Mouse (Mus musculus) inflammation-experienced regulatory T-cells, adult 6 months (primary cell): ENCODE data around the gene Ttc16. TPM values are rescaled to one million over a fixed set of nuclear protein-coding genes. Genes with fewer than 3 reads are reported as not detected.

Experiments used
- ATAC-seq: one replicate; pipeline ENCODE4 v1.8.0; 2017
- polyA plus RNA-seq, 3 experiments: library from polyadenylated mRNA; unstranded; fragments of 100-300 nt; shearing (Covaris generic); gene quantifications; one replicate each; pipeline ENCODE4 v1.2.1; 2017

Ttc16 gene
- polyA plus RNA-seq, 3 experiments from 2014 or later, result 0.55 to 1.8 (median 0.95) TPM

GRCm38 (mm10) chr2:32714117-32714986, 61.1 kb downstream of the Ttc16 start:
- peak; percentile 30 for ATAC-seq

GRCm38 (mm10) chr2:32712934-32713817, 62.3 kb downstream of the Ttc16 start, which contains the start of gene Cdk9:
Cdk9 (minus strand) TSS chr2:32713076.
- ATAC-seq, result peak; percentile 64

GRCm38 (mm10) chr2:32712586-32712933, 62.9 kb downstream of the Ttc16 start:
- peak; percentile 59 for ATAC-seq

- no peak for ATAC-seq
Measured at GRCm38 (mm10) chr2:32712108-32712551, 63.3 kb downstream of the Ttc16 start.

GRCm38 (mm10) chr2:32711301-32712056, 64.0 kb downstream of the Ttc16 start:
- no peak for ATAC-seq

GRCm38 (mm10) chr2:32710425-32710824, 65.0 kb downstream of the Ttc16 start:
- ATAC-seq, result no peak

- no peak for ATAC-seq
Measured at GRCm38 (mm10) chr2:32709521-32710137, 65.8 kb downstream of the Ttc16 start.

- no peak for ATAC-seq
Measured at GRCm38 (mm10) chr2:32708643-32709042, 66.8 kb downstream of the Ttc16 start.

Other genes starting within 250 kb of the Ttc16 start
- gene Fam102a, start 240.3 kb downstream of the Ttc16 start, polyA plus RNA-seq, result 10 to 100 TPM; 40.7 to 52.4 (median 50.7) TPM
- gene Dpm2, start 204.8 kb downstream of the Ttc16 start, polyA plus RNA-seq, result 100 to 1,000 TPM; 126 to 160 (median 144) TPM
- not detected for gene Pip5kl1, start 200.8 kb downstream of the Ttc16 start, polyA plus RNA-seq
- under 1 TPM in 1 of 3 experiments, not detected in 2; 0.31 TPM for gene 9430097D07Rik, start 199.9 kb downstream of the Ttc16 start, polyA plus RNA-seq
- gene St6galnac4, start 188.5 kb downstream of the Ttc16 start, polyA plus RNA-seq, result 10 to 100 TPM; 31.5 to 42.6 (median 33.5) TPM
- 1 to 10 TPM; 3.4 to 5.1 (median 4.3) TPM for gene St6galnac6, start 175.9 kb downstream of the Ttc16 start, polyA plus RNA-seq
- under 1 TPM in 1 of 3 experiments, not detected in 2; 0.52 TPM for gene Ak1, start 153.9 kb downstream of the Ttc16 start, polyA plus RNA-seq
- not detected for gene Eng, start 129.0 kb downstream of the Ttc16 start, polyA plus RNA-seq
- 1 to 10 TPM; 3.2 to 7.2 (median 5.8) TPM for gene Fpgs, start 71.5 kb downstream of the Ttc16 start, polyA plus RNA-seq
- gene Cdk9, start 62.6 kb downstream of the Ttc16 start, polyA plus RNA-seq, result 10 to 100 TPM; 21.2 to 31.2 (median 30.4) TPM
- gene Sh2d3c, start 54.6 kb downstream of the Ttc16 start, polyA plus RNA-seq, result 10 to 100 TPM; 56.2 to 83.0 (median 61.4) TPM
- 1 to 10 TPM in 2 of 3 experiments, not detected in 1; 1.2 to 1.3 TPM for gene 6330409D20Rik, start 34.6 kb downstream of the Ttc16 start, polyA plus RNA-seq
- 10 to 100 TPM; 56.4 to 69.0 (median 67.4) TPM for gene Tor2a, start 18.4 kb downstream of the Ttc16 start, polyA plus RNA-seq
- 1 to 10 TPM; 6.5 to 9.3 (median 8.1) TPM for gene Ptrh1, start 153 bp upstream of the Ttc16 start, polyA plus RNA-seq
- 1 to 10 TPM in 1 of 3 experiments, under 1 TPM in 1, not detected in 1; 0.53 to 1.3 TPM for gene Cfap157, start 8.8 kb upstream of the Ttc16 start, polyA plus RNA-seq
- 1 to 10 TPM; 2.3 to 6.1 (median 5.0) TPM for gene Stxbp1, start 71.6 kb upstream of the Ttc16 start, polyA plus RNA-seq
- 1 to 10 TPM in 1 of 3 experiments, under 1 TPM in 2; 0.15 to 3.2 (median 0.90) TPM for gene Fam129b, start 100.5 kb upstream of the Ttc16 start, polyA plus RNA-seq
- gene Rpl12, start 185.9 kb upstream of the Ttc16 start, polyA plus RNA-seq, result 100 to 1,000 TPM in 1 of 3 experiments, 10 to 100 TPM in 2; 18.9 to 858 (median 48.2) TPM
- gene Lrsam1, start 186.0 kb upstream of the Ttc16 start, polyA plus RNA-seq, result 1 to 10 TPM; 4.2 to 7.3 (median 7.3) TPM
- gene Slc2a8, start 206.4 kb upstream of the Ttc16 start, polyA plus RNA-seq, result 1 to 10 TPM; 2.0 to 5.0 (median 2.5) TPM